Mouse (Mus musculus): ENCODE results near the gene Zfp592.

The Zfp592 gene

DNA sequence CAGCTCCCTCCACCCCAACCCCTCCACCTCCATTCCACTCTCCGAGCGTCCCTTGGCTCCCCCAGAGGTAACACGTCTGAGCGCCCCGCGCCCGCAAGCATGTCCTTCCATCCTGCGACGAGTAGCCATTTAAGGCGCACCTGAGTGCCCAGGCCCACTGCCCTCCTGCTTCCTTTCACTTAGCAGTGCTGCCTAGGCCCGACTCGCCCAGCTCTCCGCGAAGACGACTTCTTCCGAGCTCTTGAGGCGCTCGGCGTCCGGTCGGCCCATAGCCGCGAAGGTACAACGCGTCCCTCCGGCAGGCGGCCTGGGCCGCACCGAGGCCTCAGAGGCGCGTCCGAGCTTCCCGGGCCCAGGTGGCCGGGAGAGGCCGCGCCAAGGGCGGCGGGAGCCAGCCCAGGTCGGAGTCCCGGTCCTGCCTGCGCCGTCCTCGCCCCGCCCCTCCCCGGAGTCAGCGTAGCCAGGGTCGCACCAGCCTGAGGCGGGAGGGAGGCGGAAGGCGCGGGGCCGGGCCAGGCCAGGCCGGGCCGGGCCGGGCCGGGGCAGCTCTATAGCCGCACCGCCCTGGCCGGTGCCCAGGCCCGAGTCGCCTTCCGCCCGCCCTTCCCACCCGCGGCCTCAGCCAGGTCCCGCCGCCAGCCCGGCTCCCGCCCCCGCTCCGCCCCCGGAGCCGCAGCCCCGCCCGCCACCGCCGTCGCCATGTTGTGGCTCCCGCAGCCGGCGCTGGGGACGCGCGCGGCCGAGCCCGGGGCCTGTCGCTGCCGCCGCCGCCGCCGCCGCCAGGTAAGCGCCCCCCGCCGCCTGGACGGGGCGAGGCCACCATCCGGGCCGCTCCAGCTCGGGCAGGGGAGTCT, at the start of gene Zfp592:
Zfp592 (plus strand) TSS at position 702 of the 854 bp plus-strand sequence.
- peak within 1 kb of the TSS; percentile 93 for H3K4me3 ChIP-seq (replicated peaks; ENCODE audit: low read length)
- H3K4me1 ChIP-seq (replicated peaks; ENCODE audit: low read depth, low read length), result peaks cover 31% of the 10 kb centered on the region
- no peaks in the 10 kb centered on the region for H3K36me3 ChIP-seq (ENCODE audit: insufficient read depth, low read length)
- peaks cover 13% of the 10 kb centered on the region; the same call in 1 of the 2 replicates for H3K27me3 ChIP-seq (ENCODE audit: insufficient read depth, low read length)
- no peak for TF ChIP-seq NANOG (IDR thresholded peaks at IDR 0.05; ENCODE audit: borderline replicate concordance, low read length)
- TF ChIP-seq CTCF (conservative IDR thresholded peaks at IDR 0.05; ENCODE audit: low read length), result no peak
- no peak for TF ChIP-seq POU5F1 (IDR thresholded peaks at IDR 0.05; ENCODE audit: borderline replicate concordance, low read length)
- no peaks in the 10 kb centered on the region for H3K9me3 ChIP-seq (ENCODE audit: low read length)

DNA sequence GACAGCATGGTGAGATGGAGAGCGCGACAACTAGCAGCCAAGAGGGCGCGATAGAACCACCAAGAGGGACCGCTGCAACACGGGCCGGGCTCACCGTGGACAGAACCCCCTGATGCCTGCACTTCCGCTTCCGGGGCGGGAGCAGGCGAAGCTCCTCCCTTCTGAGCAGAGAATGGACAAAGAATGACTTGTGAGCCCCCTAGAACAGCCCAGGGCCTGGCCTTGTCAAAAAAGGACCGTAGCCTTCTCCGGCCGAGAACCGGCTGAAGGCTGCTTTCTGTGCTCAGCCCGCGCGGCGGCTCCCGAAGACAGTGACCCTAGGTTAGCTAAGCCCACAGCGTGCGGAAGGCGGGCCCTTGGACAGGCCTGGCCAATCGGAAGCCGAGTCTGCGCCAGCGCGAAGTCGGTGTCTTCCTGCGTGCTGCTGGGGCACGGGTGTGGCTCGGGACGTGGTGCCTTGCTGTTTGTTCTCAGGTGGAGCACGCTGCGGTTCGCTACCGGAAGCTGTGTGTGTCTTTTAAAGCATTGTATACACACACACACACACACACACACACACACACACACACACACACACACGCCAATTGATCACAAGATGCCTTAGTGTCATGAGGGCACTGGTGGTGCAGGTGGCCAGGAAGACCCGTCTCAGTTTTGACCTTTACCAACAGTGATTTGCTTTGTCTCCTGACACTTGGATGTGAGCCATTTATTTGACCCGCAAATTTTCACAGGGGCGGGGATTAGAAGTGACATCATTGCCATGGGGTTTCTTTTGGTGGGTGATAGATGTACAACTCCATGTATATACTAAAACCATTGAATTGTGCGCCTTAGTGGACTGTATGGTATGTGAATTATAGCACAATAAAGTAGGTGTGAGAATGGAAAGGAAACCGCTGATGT, 45.8 kb upstream of the Zfp592 start, which contains the start of gene Sec11a:
Sec11a (minus strand) TSS at position 336 of the 906 bp plus-strand sequence.
- Histone ChIP-seq H3K4me3 (replicated peaks; ENCODE audit: low read length) (peak within 1 kb of the TSS; percentile 97), H3K27me3 (ENCODE audit: insufficient read depth, low read length) (peaks cover 3% of the 10 kb centered on the region; the same call in 1 of the 2 replicates), H3K4me1 (replicated peaks; ENCODE audit: low read depth, low read length) (peaks cover 42% of the 10 kb centered on the region), H3K36me3 (ENCODE audit: insufficient read depth, low read length) (peaks cover 14% of the 10 kb centered on the region), H3K9me3 (ENCODE audit: low read length) (no peaks in the 10 kb centered on the region)
- TF ChIP-seq NANOG (IDR thresholded peaks at IDR 0.05; ENCODE audit: borderline replicate concordance, low read length) (no peak), CTCF (conservative IDR thresholded peaks at IDR 0.05; ENCODE audit: low read length) (no peak), POU5F1 (IDR thresholded peaks at IDR 0.05; ENCODE audit: borderline replicate concordance, low read length) (no peak)

DNA sequence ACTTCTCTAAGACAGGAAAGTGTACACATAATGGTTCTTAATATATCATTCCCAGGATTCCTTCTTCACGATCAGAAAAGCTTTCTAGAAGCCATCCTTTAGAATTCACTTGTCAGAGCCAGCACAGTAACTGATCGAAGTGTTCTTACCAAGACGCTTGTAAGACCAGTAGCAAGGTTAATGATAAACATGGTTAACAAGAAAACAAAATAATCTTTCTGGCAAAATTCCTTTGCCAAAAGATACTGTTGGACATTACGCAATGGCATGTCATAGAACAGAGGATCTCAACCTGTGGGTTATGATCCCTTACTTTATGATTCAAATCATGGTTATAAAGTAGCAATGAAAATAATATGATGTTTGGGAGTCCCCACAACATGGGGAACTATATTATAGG, 42.0 kb upstream of the Zfp592 start:
- H3K27me3 ChIP-seq (ENCODE audit: insufficient read depth, low read length), result peaks cover 3% of the 10 kb centered on the region; the same call in 1 of the 2 replicates
- H3K9me3 ChIP-seq (ENCODE audit: low read length), result no peaks in the 10 kb centered on the region
- no peak overlapping the region for H3K4me3 ChIP-seq (replicated peaks; ENCODE audit: low read length)
- H3K36me3 ChIP-seq (ENCODE audit: insufficient read depth, low read length), result no peaks in the 10 kb centered on the region
- TF ChIP-seq CTCF (conservative IDR thresholded peaks at IDR 0.05; ENCODE audit: low read length), result no peak
- TF ChIP-seq POU5F1 (IDR thresholded peaks at IDR 0.05; ENCODE audit: borderline replicate concordance, low read length), result no peak
- no peak for TF ChIP-seq NANOG (IDR thresholded peaks at IDR 0.05; ENCODE audit: borderline replicate concordance, low read length)
- peaks cover 13% of the 10 kb centered on the region for H3K4me1 ChIP-seq (replicated peaks; ENCODE audit: low read depth, low read length)

DNA sequence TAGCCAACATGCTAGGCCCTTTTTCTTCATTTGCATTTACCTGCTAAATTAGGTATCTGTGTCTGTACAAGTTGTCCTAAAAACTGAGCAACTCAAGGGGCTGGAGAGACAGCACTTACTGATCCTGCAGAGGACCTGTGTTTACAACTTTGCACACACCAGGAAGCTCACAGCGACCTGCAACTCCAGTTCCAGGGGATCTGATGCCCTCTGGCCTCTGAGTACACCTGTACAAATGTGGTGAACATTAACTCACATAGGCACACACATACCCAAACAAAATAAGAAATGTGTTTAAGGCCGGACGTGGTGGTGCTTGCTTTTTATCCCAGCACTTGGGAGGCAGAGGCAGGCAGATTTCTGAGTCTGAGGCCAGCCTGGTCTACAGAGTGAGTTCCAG, 41.3 kb upstream of the Zfp592 start:
- no peak overlapping the region for H3K4me3 ChIP-seq (replicated peaks; ENCODE audit: low read length)
- H3K9me3 ChIP-seq (ENCODE audit: low read length), result no peaks in the 10 kb centered on the region
- no peak for TF ChIP-seq POU5F1 (IDR thresholded peaks at IDR 0.05; ENCODE audit: borderline replicate concordance, low read length)
- TF ChIP-seq NANOG (IDR thresholded peaks at IDR 0.05; ENCODE audit: borderline replicate concordance, low read length), result no peak
- TF ChIP-seq CTCF (conservative IDR thresholded peaks at IDR 0.05; ENCODE audit: low read length), result no peak
- no peaks in the 10 kb centered on the region for H3K36me3 ChIP-seq (ENCODE audit: insufficient read depth, low read length)
- H3K4me1 ChIP-seq (replicated peaks; ENCODE audit: low read depth, low read length), result peaks cover 8% of the 10 kb centered on the region
- H3K27me3 ChIP-seq (ENCODE audit: insufficient read depth, low read length), result peaks cover 3% of the 10 kb centered on the region; the same call in 1 of the 2 replicates

DNA sequence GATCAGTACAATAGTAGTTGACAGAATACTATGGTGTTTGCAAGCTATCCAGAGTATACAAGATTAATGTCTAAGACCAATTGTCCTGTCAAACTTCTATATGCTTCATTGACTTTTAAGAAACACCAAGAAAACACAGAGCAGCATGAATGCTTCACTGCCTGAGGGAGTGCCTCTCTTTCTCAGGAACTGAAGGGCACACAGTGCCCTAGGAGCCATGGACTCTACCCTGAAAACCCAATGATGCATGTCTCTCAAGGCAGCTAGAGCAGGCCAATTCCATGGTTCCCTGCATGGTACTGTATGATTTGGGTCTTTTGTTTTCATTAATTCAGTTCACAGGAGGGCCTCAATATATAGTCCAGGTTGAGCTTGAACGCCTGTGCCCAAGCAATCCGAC, 39.2 kb upstream of the Zfp592 start:
- H3K4me3 ChIP-seq (replicated peaks; ENCODE audit: low read length), result no peak overlapping the region
- H3K36me3 ChIP-seq (ENCODE audit: insufficient read depth, low read length), result no peaks in the 10 kb centered on the region
- TF ChIP-seq CTCF (conservative IDR thresholded peaks at IDR 0.05; ENCODE audit: low read length) (no peak), NANOG (IDR thresholded peaks at IDR 0.05; ENCODE audit: borderline replicate concordance, low read length) (no peak), POU5F1 (IDR thresholded peaks at IDR 0.05; ENCODE audit: borderline replicate concordance, low read length) (no peak)
- H3K4me1 ChIP-seq (replicated peaks; ENCODE audit: low read depth, low read length), result no peaks in the 10 kb centered on the region
- H3K9me3 ChIP-seq (ENCODE audit: low read length), result no peaks in the 10 kb centered on the region
- peaks cover 3% of the 10 kb centered on the region; the same call in 1 of the 2 replicates for H3K27me3 ChIP-seq (ENCODE audit: insufficient read depth, low read length)

DNA sequence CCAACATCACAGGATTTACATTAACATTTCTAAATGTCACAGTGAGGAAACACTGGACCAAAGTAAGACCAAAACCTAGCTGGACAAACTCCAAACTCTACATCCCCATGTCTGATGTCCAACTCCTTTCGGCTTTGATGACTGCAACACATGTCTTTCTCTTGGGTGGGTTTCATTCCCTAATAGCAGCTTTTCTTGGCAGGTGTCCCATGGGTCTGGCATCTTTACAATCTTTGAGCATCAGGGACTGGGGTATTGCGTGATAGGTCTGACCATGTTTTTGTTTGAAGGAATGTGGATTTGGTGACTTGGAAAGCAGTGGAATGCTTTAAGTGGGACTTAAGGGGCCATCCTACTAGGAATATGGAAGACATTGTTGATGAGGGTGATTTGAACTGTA, 36.6 kb upstream of the Zfp592 start:
- H3K9me3 ChIP-seq (ENCODE audit: low read length), result no peaks in the 10 kb centered on the region
- H3K4me3 ChIP-seq (replicated peaks; ENCODE audit: low read length), result no peak overlapping the region
- no peaks in the 10 kb centered on the region for H3K4me1 ChIP-seq (replicated peaks; ENCODE audit: low read depth, low read length)
- TF ChIP-seq CTCF (conservative IDR thresholded peaks at IDR 0.05; ENCODE audit: low read length), result no peak
- no peak for TF ChIP-seq NANOG (IDR thresholded peaks at IDR 0.05; ENCODE audit: borderline replicate concordance, low read length)
- no peaks in the 10 kb centered on the region for H3K36me3 ChIP-seq (ENCODE audit: insufficient read depth, low read length)
- H3K27me3 ChIP-seq (ENCODE audit: insufficient read depth, low read length), result no peaks in the 10 kb centered on the region; the same call in 1 of the 2 replicates

DNA sequence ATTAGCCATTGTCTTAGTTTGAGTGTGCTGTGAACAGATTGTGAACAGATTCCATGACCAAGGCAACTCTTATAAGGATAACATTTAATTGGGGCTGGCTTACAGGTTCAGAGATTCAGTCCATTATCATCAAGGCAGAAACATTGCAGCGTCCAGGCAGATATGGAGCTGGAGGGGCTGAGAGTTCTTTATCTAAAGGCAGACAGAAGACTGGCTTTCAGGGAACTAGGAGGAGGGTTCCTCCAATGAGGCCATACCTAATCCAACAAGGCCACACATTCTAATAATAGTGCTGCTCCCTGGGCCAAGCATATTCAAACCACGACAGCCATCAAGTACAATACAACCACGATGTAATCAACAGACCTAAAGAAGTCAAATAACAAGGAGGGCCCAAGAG, 34.5 kb upstream of the Zfp592 start:
- Histone ChIP-seq H3K9me3 (ENCODE audit: low read length) (no peaks in the 10 kb centered on the region), H3K4me1 (replicated peaks; ENCODE audit: low read depth, low read length) (peaks cover 17% of the 10 kb centered on the region), H3K4me3 (replicated peaks; ENCODE audit: low read length) (no peak overlapping the region), H3K36me3 (ENCODE audit: insufficient read depth, low read length) (no peaks in the 10 kb centered on the region), H3K27me3 (ENCODE audit: insufficient read depth, low read length) (no peaks in the 10 kb centered on the region; the same call in 1 of the 2 replicates)
- TF ChIP-seq CTCF (conservative IDR thresholded peaks at IDR 0.05; ENCODE audit: low read length) (no peak), POU5F1 (IDR thresholded peaks at IDR 0.05; ENCODE audit: borderline replicate concordance, low read length) (no peak), NANOG (IDR thresholded peaks at IDR 0.05; ENCODE audit: borderline replicate concordance, low read length) (no peak)

DNA sequence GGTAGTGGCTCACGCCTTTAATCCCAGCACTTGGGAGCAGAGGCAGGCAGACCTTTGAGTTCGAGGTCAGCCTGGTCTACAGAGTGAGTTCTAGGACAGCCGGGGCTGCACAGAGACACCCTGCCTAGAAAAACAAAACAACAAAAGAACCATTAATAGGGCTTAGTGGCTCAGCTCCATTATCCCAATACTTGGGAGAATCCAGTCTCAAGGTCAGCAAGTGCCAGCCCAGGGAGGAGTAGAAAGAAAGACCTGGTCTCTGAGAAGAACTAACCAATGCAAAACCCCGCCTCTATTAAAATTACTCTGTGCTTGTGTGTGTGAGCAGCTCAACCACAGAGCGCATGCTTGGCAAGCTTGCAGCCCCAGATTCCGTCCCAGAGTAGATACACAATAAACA, 30.7 kb upstream of the Zfp592 start:
- peak overlapping the region; percentile 14; the same call in 1 of the 2 replicates for H3K4me3 ChIP-seq (replicated peaks; ENCODE audit: low read length)
- TF ChIP-seq NANOG (IDR thresholded peaks at IDR 0.05; ENCODE audit: borderline replicate concordance, low read length) (peak; percentile 70), CTCF (conservative IDR thresholded peaks at IDR 0.05; ENCODE audit: low read length) (no peak), POU5F1 (IDR thresholded peaks at IDR 0.05; ENCODE audit: borderline replicate concordance, low read length) (no peak)
- no peaks in the 10 kb centered on the region for H3K27me3 ChIP-seq (ENCODE audit: insufficient read depth, low read length)
- peaks cover 26% of the 10 kb centered on the region for H3K4me1 ChIP-seq (replicated peaks; ENCODE audit: low read depth, low read length)
- H3K9me3 ChIP-seq (ENCODE audit: low read length), result no peaks in the 10 kb centered on the region
- H3K36me3 ChIP-seq (ENCODE audit: insufficient read depth, low read length), result no peaks in the 10 kb centered on the region
